Mouse (Mus musculus) mature B cell (primary cell): ENCODE data around the gene Zfp82.

ENCODE experiments used
- in situ Hi-C: fragments of 300-500 bp; cut with MboI; formaldehyde crosslinking; loops from 2 replicates; pipeline ENCODE4 v1.14.3; 2019

Gene Zfp82

GRCm38 (mm10) chr7:30048126-30048525 is 24.6 kb downstream of the Zfp82 start:
- in situ Hi-C loops = no loop called here

DNA sequence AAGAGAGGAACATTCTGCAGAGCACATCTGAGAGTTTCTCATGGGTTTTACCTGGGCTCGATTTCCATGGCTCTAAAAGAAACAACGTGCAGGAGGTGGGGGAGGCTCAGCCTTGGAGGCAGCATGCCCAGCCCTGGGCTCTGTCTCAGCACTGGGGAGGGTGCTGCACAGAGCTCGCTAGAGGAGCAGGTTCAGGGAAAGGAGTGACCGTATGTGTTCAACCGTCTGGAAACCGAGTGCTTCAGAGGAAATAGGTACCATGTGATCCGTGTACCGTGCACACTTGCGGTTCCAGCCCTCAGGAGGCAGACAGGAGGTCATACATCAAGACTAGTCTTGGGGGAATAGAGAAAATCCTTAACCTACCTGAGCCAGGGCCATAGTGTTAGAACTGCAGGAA is 28.3 kb downstream of the Zfp82 start:
- in situ Hi-C loops = no loop called here

DNA sequence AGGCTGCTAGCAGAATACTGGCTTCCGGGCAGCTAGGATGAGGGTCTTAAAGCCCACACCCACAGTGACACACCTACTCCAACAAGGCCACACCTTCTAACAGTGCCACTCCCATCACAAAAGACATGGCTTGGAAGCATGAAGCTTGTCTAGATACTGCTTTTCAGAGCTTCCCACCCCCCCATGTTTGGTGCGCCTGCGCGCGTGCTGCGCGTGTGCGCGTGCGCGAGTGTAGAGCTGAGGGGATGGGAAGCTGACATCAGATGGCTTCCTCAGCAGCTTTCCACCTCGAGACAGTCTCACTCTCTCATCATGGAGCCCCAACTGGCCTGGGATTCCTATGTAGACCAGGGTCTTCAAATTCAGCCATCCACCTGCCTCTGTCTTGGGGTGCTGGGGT is 38.4 kb downstream of the Zfp82 start:
- in situ Hi-C loops = no loop called here

GRCm38 (mm10) chr7:30031379-30031778 is 41.3 kb downstream of the Zfp82 start:
- in situ Hi-C loops = no loop called here

DNA sequence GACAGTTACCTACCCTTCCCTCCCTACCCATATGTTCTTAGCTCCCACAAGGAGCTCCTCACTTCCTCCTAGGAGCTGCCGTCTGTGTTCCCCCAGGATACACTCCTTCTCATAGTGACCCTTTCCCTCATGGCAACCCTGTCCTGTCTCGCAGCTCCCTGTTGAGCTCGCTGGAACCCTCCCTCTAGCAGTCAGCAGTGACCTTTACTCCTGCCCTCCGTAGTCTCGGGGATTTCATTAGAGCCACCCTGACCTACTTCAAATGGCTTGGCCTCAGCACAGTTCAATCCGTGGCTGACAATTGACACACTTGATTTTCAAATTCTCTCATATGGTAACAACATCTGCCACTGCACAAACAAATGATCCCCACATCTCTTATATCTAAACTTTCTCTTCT is 42.0 kb downstream of the Zfp82 start:
- in situ Hi-C loops = no loop called here

GRCm38 (mm10) chr7:30028572-30028971 is 44.1 kb downstream of the Zfp82 start:
- in situ Hi-C loops = no loop called here

GRCm38 (mm10) chr7:30027331-30027730 is 45.4 kb downstream of the Zfp82 start:
- in situ Hi-C loops = no loop called here

- in situ Hi-C loops = no loop called here
These were observed 47.3 kb downstream of the Zfp82 start for GRCm38 (mm10) chr7:30025358-30025757.

DNA sequence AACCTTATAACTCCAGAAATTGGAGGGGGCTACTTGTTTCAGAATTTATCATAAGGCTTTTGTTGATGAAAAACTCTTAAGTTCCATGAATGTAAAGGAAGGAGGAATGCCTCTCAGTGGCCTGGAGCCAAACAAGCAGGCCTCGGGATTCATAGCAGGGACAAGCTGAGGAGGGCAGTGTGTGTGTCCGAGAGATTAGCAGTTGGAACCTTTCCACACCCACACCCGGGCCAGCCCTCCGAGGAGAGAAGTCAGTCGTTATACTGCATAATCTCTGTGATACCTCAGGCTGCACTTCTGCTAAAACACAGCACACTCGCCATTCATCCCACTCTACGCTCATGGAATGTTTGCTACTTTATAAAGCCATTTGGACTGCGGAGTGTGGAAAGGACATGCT is 48.9 kb downstream of the Zfp82 start:
- in situ Hi-C loops = no loop called here

DNA sequence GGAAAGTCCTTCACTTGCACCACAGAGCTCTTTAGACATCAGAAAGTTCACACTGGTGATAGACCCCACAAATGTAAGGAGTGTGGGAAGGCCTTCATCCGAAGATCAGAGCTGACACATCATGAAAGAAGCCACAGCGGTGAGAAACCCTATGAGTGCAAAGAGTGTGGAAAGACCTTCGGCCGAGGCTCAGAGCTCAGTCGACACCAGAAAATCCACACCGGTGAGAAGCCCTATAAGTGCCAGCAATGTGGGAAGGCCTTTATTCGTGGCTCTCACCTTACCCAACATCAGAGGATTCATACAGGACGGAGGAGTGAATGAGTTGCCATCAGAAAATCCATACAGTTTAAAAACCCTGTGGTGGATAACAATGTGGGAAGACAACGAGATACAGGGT is 49.4 kb downstream of the Zfp82 start:
- in situ Hi-C loops = no loop called here

GRCm38 (mm10) chr7:30019543-30019942 is 53.2 kb downstream of the Zfp82 start:
- in situ Hi-C loops = no loop called here

DNA sequence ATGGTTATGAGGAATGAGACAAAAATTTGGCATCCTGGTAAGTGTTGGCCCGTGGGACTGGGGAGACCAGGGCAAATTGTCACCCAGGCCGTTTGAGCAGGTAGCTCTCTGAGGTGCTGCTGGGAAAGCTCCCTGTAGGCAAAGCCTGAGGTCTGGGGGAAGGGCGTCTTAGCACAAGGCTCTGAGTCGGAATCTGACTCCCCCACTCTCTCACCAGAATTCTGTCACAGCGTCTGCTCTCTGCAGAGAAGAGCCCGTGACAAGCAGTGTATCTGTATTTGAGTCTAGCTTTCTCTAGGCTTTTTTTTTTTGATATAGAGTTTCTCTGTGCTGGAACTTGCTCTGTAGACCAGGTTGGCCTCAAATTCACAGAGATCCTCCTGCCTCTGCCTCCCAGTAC is 55.5 kb downstream of the Zfp82 start:
- in situ Hi-C loops = no loop called here

DNA sequence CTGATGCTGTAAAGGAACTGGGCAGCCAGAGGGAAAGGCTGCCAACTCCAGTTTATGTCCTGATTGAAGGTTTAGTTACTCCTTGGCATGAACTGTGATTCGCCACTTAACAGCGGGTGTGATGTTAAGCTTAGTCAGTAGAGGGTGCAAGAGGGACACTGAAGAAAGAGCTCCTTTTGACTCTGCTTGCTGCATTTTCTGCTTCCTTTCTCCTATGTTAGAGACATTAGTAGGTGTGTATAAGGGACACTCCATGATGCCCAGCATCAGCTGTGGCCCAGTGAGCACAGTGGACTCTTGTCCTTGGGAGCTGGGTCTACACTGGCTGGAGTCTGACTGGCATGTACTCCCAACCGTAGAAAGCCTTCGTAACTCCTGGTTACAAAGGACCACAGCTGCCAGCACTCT is 59.7 kb downstream of the Zfp82 start:
- in situ Hi-C loops = no loop called here

- in situ Hi-C loops = no loop called here
These were observed 62.0 kb downstream of the Zfp82 start for GRCm38 (mm10) chr7:30010551-30011195.

GRCm38 (mm10) chr7:30009321-30010085 is 63.2 kb downstream of the Zfp82 start:
- in situ Hi-C loops = no loop called here

DNA sequence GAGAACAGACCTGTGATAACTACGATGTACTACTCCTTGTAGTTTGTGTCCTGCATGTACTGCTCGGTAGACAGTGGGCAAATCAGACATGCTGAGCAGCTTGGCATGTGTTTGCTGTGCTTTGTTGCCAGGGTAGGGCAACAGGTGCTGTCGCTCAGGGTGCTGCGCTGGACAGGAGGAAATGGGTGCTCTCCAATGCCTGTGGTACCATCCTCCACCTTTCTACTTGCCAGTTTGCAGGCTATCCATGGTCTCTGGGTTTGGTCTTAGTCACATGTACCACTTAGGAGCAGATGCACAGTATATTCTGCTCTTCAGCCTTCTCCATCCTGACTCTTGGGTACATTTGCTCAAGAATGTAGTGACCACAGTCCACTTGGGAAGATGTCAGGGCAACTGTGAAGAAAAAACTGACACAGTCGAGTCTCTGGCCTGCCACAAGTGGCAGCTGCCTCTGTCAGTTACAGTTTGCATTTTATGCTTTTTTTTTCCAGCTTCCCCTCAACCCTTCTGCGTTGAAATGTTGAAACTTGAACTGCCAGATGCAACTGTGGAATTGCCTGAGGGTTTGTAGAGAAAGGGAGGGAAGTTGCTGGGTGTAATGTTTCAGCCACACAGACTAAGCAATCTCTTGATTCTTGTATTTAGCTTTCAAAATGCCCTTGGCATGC is 64.5 kb downstream of the Zfp82 start:
- in situ Hi-C loops = no loop called here

GRCm38 (mm10) chr7:30007601-30008000 is 65.1 kb downstream of the Zfp82 start:
- in situ Hi-C loops = no loop called here
